Mouse (Mus musculus) liver, embryonic 18 days (tissue): ENCODE results near the gene Xpo1. TPM values are rescaled to one million over a fixed set of nuclear protein-coding genes. Genes with fewer than 3 reads are reported as not detected.

Source experiments
- polyA plus RNA-seq: library from polyadenylated mRNA; depleted of rRNA; stranded (reverse); fragments of >200 nt; gene quantifications from 2 replicates; pipeline ENCODE4 v1.2.3, GENCODE M21; 2012; rRNA removed

The Xpo1 gene
- polyA plus RNA-seq: 16.0 and 17.2 TPM in 2 replicates

DNA sequence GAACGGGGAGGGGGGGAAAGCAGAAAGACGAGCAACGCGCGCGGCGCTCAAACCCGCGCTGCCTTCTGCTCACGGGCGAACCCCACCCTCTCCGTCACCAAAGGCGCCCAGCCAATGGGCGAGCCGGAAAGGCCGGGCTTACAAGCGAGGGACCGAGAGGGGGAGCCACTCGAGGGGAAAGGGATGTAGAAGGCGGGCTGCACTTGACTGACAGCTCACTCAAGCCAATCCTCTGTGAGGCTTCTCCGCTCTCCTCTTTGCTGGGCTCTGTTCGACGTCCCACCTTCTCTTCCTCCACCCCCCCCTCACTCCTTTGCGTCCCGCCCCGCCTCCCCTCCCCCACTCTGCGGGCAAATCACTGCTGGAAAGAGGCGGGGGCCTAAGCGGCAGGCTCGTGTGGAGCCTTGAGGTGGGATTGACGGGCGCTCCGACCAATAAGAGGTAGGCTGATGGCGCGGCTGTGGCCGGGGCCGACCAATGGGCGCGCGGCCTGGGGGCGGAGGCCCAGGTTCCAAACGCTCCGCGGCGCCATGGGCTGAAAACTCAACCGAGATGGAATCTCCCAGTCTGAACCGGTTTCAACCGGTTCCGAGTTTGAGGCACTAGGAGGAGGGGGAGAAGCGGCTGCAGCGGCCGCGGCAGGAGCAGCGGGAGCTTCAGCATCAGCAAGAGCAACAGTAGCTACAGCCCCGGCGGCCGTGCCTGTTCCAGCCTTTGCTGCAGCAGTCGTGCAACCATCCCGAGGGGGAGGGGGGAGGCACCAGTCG lies at the start of gene Xpo1:
TSS of gene Xpo1 (plus strand) at position 615 of the 767 bp plus-strand sequence.

DNA sequence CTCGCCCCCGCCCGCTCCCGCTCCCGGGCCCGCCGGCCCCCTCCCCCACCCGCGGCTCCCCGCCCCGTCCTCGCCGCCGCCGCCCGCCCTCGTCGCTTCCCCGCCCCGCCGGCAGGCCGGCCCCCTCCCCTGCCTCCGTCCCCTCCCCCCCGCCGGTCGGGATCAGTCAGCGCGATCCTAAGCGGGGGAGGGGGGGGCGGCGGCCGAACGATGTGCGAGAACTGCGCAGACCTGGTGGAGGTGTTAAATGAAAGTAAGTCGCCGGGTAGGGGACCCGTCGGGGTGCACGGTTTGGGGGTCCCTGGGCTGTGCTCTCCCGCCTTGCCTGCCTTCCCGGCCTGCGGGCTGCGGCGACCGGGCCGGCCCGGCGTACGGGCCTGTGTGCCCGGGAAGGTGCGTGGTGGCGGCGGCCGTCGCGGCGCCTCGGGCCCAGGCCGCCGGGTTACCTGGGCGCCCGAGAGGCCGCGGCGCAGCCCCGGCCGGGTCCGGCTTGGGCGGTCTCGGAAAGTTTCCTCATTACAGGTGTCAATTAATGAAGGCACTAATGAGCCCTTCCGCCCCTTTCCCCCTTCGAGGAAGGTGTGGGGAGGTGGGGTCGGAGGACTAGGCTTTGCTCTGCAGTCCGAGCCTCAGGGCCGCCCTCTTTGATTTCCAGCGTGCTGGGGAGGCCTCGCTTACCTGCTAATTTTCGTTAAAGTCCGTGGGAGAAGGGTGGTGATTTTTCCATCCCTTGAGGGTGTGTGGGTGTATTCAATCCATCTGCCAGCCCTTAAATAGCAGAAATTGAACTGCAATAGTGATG lies 51.1 kb downstream of the Xpo1 start, which contains the start of gene Usp34:
TSS of gene Usp34 (plus strand) at position 132 of the 802 bp plus-strand sequence.

Other genes with a start within 250 kb of the Xpo1 start
- 2.2 TPM in 2 replicates for gene Fam161a, start 248.5 kb upstream of the Xpo1 start, polyA plus RNA-seq
- gene Usp34, start 50.9 kb downstream of the Xpo1 start, polyA plus RNA-seq: 7.3 and 7.4 TPM in 2 replicates
- gene Ahsa2, start 242.0 kb downstream of the Xpo1 start, polyA plus RNA-seq: 18.4 and 20.3 TPM in 2 replicates